Mouse (Mus musculus): ENCODE results near the gene Dsp. TPM values are rescaled to one million over a fixed set of nuclear protein-coding genes. Genes with fewer than 3 reads are reported as not detected.

The Dsp gene
- polyA plus RNA-seq, 1 experiment from 2014 or later: 0.20 TPM

- H3K4me3 ChIP-seq (ENCODE audit: low read depth, low read length): no peak overlapping the region
- DNase-seq (ENCODE audit: low spot score) (no peak), ATAC-seq (no peak)
- no peak overlapping the region for H3K9ac ChIP-seq (ENCODE audit: low read length)
- H3K4me2 ChIP-seq (ENCODE audit: low read length): no peak overlapping the region
- H3K36me3 ChIP-seq (ENCODE audit: control insufficient read depth, insufficient read depth, low read length): no peaks in the 10 kb centered on the region
- H3K4me1 ChIP-seq (ENCODE audit: control insufficient read depth, insufficient read depth, low read length): peaks cover 1% of the 10 kb centered on the region; the same call in 1 of the 2 replicates
- 23% methylated on average over 6 of the region's 6 CpGs for WGBS
- H3K27me3 ChIP-seq (replicated peaks; ENCODE audit: control insufficient read depth, insufficient read depth, low read length): peaks cover 21% of the 10 kb centered on the region; the same call in 1 of the 2 replicates
- no peaks in the 10 kb centered on the region for H3K9me3 ChIP-seq (replicated peaks; ENCODE audit: control insufficient read depth, low read length)
- H3K27ac ChIP-seq (ENCODE audit: low read depth, low read length): no peak overlapping the region
Observed at GRCm38 (mm10) chr13:38157635-38158034, 6.5 kb downstream of the Dsp start.

GRCm38 (mm10) chr13:38162002-38162401 is 10.9 kb downstream of the Dsp start:
- H3K9me3 ChIP-seq (replicated peaks; ENCODE audit: control insufficient read depth, low read length): no peaks in the 10 kb centered on the region
- DNase-seq (ENCODE audit: low spot score): no peak
- ATAC-seq: no peak
- no peak overlapping the region for H3K4me2 ChIP-seq (ENCODE audit: low read length)
- H3K36me3 ChIP-seq (ENCODE audit: control insufficient read depth, insufficient read depth, low read length): no peaks in the 10 kb centered on the region
- H3K4me3 ChIP-seq (ENCODE audit: low read depth, low read length): no peak overlapping the region
- H3K27me3 ChIP-seq (replicated peaks; ENCODE audit: control insufficient read depth, insufficient read depth, low read length): 0 out of 2 replicates have a peak, but pooled peaks cover 5% of the 10 kb centered on the region
- H3K27ac ChIP-seq (ENCODE audit: low read depth, low read length): no peak overlapping the region
- H3K9ac ChIP-seq (ENCODE audit: low read length): no peak overlapping the region
- 64% methylated on average over 2 of the region's 2 CpGs for WGBS
- no peaks in the 10 kb centered on the region for H3K4me1 ChIP-seq (ENCODE audit: control insufficient read depth, insufficient read depth, low read length)

- WGBS: 36% methylated on average over 11 of the region's 11 CpGs
- no peaks in the 10 kb centered on the region for H3K4me1 ChIP-seq (ENCODE audit: control insufficient read depth, insufficient read depth, low read length)
- H3K4me2 ChIP-seq (ENCODE audit: low read length): no peak overlapping the region
- H3K9ac ChIP-seq (ENCODE audit: low read length): no peak overlapping the region
- H3K4me3 ChIP-seq (ENCODE audit: low read depth, low read length): no peak overlapping the region
- H3K9me3 ChIP-seq (replicated peaks; ENCODE audit: control insufficient read depth, low read length): no peaks in the 10 kb centered on the region
- no peaks in the 10 kb centered on the region for H3K36me3 ChIP-seq (ENCODE audit: control insufficient read depth, insufficient read depth, low read length)
- no peak overlapping the region for H3K27ac ChIP-seq (ENCODE audit: low read depth, low read length)
- DNase-seq (ENCODE audit: low spot score): peak; percentile 67
- no peak; the same call in 1 of the 2 replicates for ATAC-seq
- H3K27me3 ChIP-seq (replicated peaks; ENCODE audit: control insufficient read depth, insufficient read depth, low read length): 0 out of 2 replicates have a peak, but pooled peaks cover 4% of the 10 kb centered on the region
Observed at GRCm38 (mm10) chr13:38162668-38163067, 11.6 kb downstream of the Dsp start.

- H3K36me3 ChIP-seq (ENCODE audit: control insufficient read depth, insufficient read depth, low read length): no peaks in the 10 kb centered on the region
- H3K9me3 ChIP-seq (replicated peaks; ENCODE audit: control insufficient read depth, low read length): no peaks in the 10 kb centered on the region
- ATAC-seq (no peak), DNase-seq (ENCODE audit: low spot score) (no peak)
- no peaks in the 10 kb centered on the region for H3K4me1 ChIP-seq (ENCODE audit: control insufficient read depth, insufficient read depth, low read length)
- no peak overlapping the region for H3K4me2 ChIP-seq (ENCODE audit: low read length)
- no peak overlapping the region for H3K4me3 ChIP-seq (ENCODE audit: low read depth, low read length)
- WGBS: 87% methylated on average over 11 of the region's 11 CpGs
- no peak overlapping the region for H3K27ac ChIP-seq (ENCODE audit: low read depth, low read length)
- no peaks in the 10 kb centered on the region for H3K27me3 ChIP-seq (replicated peaks; ENCODE audit: control insufficient read depth, insufficient read depth, low read length)
- no peak overlapping the region for H3K9ac ChIP-seq (ENCODE audit: low read length)
Observed at GRCm38 (mm10) chr13:38164932-38165331, 13.8 kb downstream of the Dsp start.

DNA sequence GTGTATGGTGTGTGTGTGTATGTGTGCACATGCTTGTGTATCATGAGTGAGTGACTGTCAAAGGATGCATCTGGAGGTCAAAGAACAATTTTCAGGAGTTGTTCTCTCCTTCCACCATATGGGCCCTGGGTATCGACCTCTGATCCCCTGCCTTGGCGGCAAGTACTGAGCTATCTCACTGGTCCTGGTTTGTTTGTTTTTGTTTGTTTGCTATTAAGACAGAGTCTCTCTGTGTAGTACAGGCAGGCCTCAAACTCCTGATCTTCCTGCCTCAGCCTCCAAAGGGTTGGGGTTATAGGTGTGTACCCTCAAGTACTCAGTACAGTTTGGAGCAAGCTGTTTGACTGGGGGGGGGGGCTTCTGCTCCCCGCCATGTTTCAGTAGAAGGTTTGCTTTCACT is 16.0 kb downstream of the Dsp start:
- Histone ChIP-seq H3K27ac (ENCODE audit: low read depth, low read length) (no peak overlapping the region), H3K36me3 (ENCODE audit: control insufficient read depth, insufficient read depth, low read length) (no peaks in the 10 kb centered on the region), H3K4me3 (ENCODE audit: low read depth, low read length) (no peak overlapping the region), H3K9ac (ENCODE audit: low read length) (no peak overlapping the region), H3K4me1 (ENCODE audit: control insufficient read depth, insufficient read depth, low read length) (no peaks in the 10 kb centered on the region), H3K9me3 (replicated peaks; ENCODE audit: control insufficient read depth, low read length) (no peaks in the 10 kb centered on the region), H3K4me2 (ENCODE audit: low read length) (no peak overlapping the region), H3K27me3 (replicated peaks; ENCODE audit: control insufficient read depth, insufficient read depth, low read length) (no peaks in the 10 kb centered on the region)
- DNase-seq (ENCODE audit: low spot score): no peak
- ATAC-seq: no peak
- 90% methylated on average over 3 of the region's 3 CpGs for WGBS

DNA sequence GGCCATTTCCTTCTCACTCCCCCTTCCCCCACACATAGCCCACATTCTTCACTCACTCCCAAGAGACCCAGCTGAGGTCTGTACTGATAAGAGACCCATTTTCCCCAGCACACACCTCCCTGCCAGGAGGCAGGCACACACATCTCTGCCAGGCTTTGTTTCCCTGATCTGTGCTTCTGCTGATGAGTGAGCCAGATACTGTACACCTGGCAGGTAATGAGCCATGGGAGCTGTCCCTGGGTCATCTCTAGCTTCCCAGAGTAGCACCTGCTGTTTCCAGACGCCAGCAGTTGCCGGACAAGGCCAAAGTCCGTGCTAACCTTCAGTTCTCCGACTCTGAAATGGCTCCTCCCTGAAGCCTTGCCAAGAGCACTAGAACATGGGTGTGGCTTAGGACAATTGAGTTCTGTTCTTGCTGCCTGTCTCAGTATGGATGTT is 19.6 kb downstream of the Dsp start:
- no peaks in the 10 kb centered on the region for H3K27me3 ChIP-seq (replicated peaks; ENCODE audit: control insufficient read depth, insufficient read depth, low read length)
- ATAC-seq (no peak), DNase-seq (ENCODE audit: low spot score) (no peak)
- WGBS: 67% methylated on average over 4 of the region's 4 CpGs
- H3K4me3 ChIP-seq (ENCODE audit: low read depth, low read length): no peak overlapping the region
- no peaks in the 10 kb centered on the region for H3K4me1 ChIP-seq (ENCODE audit: control insufficient read depth, insufficient read depth, low read length)
- no peaks in the 10 kb centered on the region for H3K9me3 ChIP-seq (replicated peaks; ENCODE audit: control insufficient read depth, low read length)
- no peak overlapping the region for H3K9ac ChIP-seq (ENCODE audit: low read length)
- H3K36me3 ChIP-seq (ENCODE audit: control insufficient read depth, insufficient read depth, low read length): no peaks in the 10 kb centered on the region
- no peak overlapping the region for H3K4me2 ChIP-seq (ENCODE audit: low read length)
- no peak overlapping the region for H3K27ac ChIP-seq (ENCODE audit: low read depth, low read length)

- ATAC-seq: no peak
- WGBS: 92% methylated on average over 10 of the region's 10 CpGs
Observed at GRCm38 (mm10) chr13:38193406-38193805, 42.3 kb downstream of the Dsp start.

GRCm38 (mm10) chr13:38201413-38201812 is 50.3 kb downstream of the Dsp start:
- DNase-seq (ENCODE audit: low spot score) (no peak), ATAC-seq (no peak)
- Histone ChIP-seq H3K4me3 (ENCODE audit: low read depth, low read length) (no peak overlapping the region), H3K27ac (ENCODE audit: low read depth, low read length) (no peak overlapping the region), H3K36me3 (ENCODE audit: control insufficient read depth, insufficient read depth, low read length) (no peaks in the 10 kb centered on the region), H3K4me2 (ENCODE audit: low read length) (no peak overlapping the region), H3K27me3 (replicated peaks; ENCODE audit: control insufficient read depth, insufficient read depth, low read length) (no peaks in the 10 kb centered on the region), H3K4me1 (ENCODE audit: control insufficient read depth, insufficient read depth, low read length) (peaks cover 8% of the 10 kb centered on the region), H3K9me3 (replicated peaks; ENCODE audit: control insufficient read depth, low read length) (peaks cover 1% of the 10 kb centered on the region; the same call in 1 of the 2 replicates), H3K9ac (ENCODE audit: low read length) (no peak overlapping the region)
- 84% methylated on average over 6 of the region's 6 CpGs for WGBS

More at GRCm38 (mm10) chr13:38193406-38193805, 42.3 kb downstream of the Dsp start:
- H3K27ac ChIP-seq (ENCODE audit: low read depth, low read length): no peak overlapping the region
- no peaks in the 10 kb centered on the region for H3K27me3 ChIP-seq (replicated peaks; ENCODE audit: control insufficient read depth, insufficient read depth, low read length)
- peaks cover 8% of the 10 kb centered on the region; the same call in 1 of the 2 replicates for H3K9me3 ChIP-seq (replicated peaks; ENCODE audit: control insufficient read depth, low read length)
- no peaks in the 10 kb centered on the region for H3K36me3 ChIP-seq (ENCODE audit: control insufficient read depth, insufficient read depth, low read length)
- no peak overlapping the region for H3K4me3 ChIP-seq (ENCODE audit: low read depth, low read length)
- no peak for DNase-seq (ENCODE audit: low spot score)
- H3K4me2 ChIP-seq (ENCODE audit: low read length): no peak overlapping the region
- no peak overlapping the region for H3K9ac ChIP-seq (ENCODE audit: low read length)
- no peaks in the 10 kb centered on the region for H3K4me1 ChIP-seq (ENCODE audit: control insufficient read depth, insufficient read depth, low read length)

DNA sequence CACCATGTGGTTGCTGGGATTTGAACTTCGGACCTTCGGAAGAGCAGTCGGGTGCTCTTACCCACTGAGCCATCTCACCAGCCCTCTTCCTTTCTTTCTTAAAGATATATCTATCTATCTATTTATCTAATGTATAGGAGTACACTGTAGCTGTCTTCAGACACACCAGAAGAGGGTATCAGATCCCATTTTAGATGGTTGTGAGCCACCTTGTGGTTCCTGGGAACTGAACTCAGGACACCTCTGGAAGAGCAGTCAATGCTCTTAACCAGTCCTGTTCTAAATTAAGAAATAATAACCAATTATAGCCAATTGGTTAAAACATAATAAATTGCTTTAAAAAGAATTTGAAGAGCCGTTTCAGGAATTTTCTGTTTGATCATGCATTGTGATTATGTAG is 53.1 kb downstream of the Dsp start:
- peak overlapping the region; percentile 69 for H3K4me2 ChIP-seq (ENCODE audit: low read length)
- H3K27me3 ChIP-seq (replicated peaks; ENCODE audit: control insufficient read depth, insufficient read depth, low read length): no peaks in the 10 kb centered on the region
- no peak overlapping the region for H3K9ac ChIP-seq (ENCODE audit: low read length)
- no peaks in the 10 kb centered on the region for H3K9me3 ChIP-seq (replicated peaks; ENCODE audit: control insufficient read depth, low read length)
- peak overlapping the region; percentile 79 for H3K4me3 ChIP-seq (ENCODE audit: low read depth, low read length)
- WGBS: 61% methylated on average over 4 of the region's 4 CpGs
- peaks cover 8% of the 10 kb centered on the region for H3K4me1 ChIP-seq (ENCODE audit: control insufficient read depth, insufficient read depth, low read length)
- ATAC-seq (no peak), DNase-seq (ENCODE audit: low spot score) (no peak)
- no peaks in the 10 kb centered on the region for H3K36me3 ChIP-seq (ENCODE audit: control insufficient read depth, insufficient read depth, low read length)
- H3K27ac ChIP-seq (ENCODE audit: low read depth, low read length): no peak overlapping the region
